Mouse (Mus musculus) midbrain, embryonic 16.5 days (tissue): Measurements from ENCODE around the gene D430041D05Rik. TPM values are rescaled to one million over a fixed set of nuclear protein-coding genes. Genes with fewer than 3 reads are reported as not detected.
A peak's percentile ranks its signal among the peaks of the same experiment; 100 is the strongest.

Source experiments
- ATAC-seq: fragments of 200-750 bp; cut with Nextera tagmentation; 2 replicates; pipeline ENCODE4 v1.8.0; 2017; ENCODE audit warnings: moderate TSS enrichment
- H3K27ac ChIP-seq: fragments of 300-500 bp; sonication (generic); 2 replicates; pipeline ENCODE4 v1.5.1; 2014; ENCODE audit warnings: mild to moderate bottlenecking, low read length, mixed read lengths
- H3K27me3 ChIP-seq: fragments of 300-500 bp; sonication (generic); 2 replicates; pipeline ENCODE4 v1.6.1; 2014; ENCODE audit warnings: low read depth, low read length, mixed read lengths; ENCODE audit not compliant: control insufficient read depth, insufficient read depth
- H3K36me3 ChIP-seq: fragments of 300-500 bp; sonication (generic); 2 replicates; pipeline ENCODE4 v1.6.1; 2014; ENCODE audit warnings: mild to moderate bottlenecking, low read length, moderate library complexity, mixed read lengths; ENCODE audit not compliant: control insufficient read depth, insufficient read depth
- H3K4me1 ChIP-seq: fragments of 300-500 bp; sonication (generic); 2 replicates; pipeline ENCODE4 v1.6.1; 2014; ENCODE audit warnings: mild to moderate bottlenecking, low read length, mixed read lengths; ENCODE audit not compliant: control insufficient read depth, insufficient read depth
- H3K4me2 ChIP-seq: fragments of 300-500 bp; sonication (generic); 2 replicates; pipeline ENCODE4 v1.6.1; 2014; ENCODE audit warnings: mild to moderate bottlenecking, low read length, mixed read lengths
- H3K4me3 ChIP-seq: fragments of 300-500 bp; sonication (generic); 2 replicates; pipeline ENCODE4 v1.5.1; 2014; ENCODE audit warnings: low read depth, mild to moderate bottlenecking, low read length, moderate library complexity, mixed read lengths
- H3K9ac ChIP-seq: fragments of 300-500 bp; sonication (generic); 2 replicates; pipeline ENCODE4 v1.6.1; 2014; ENCODE audit warnings: low read depth, low read length, mixed read lengths
- H3K9me3 ChIP-seq: fragments of 300-500 bp; sonication (generic); replicated peaks from 2 replicates; pipeline ENCODE4 v1.6.1; 2014; ENCODE audit warnings: mild to moderate bottlenecking, low read length, mixed read lengths; ENCODE audit not compliant: control insufficient read depth, poor library complexity, severe bottlenecking
- WGBS: fragments of 180-500 bp; shearing (Covaris S2); extraction: QIAGEN DNeasy Blood & Tissue Kit; methylation state at CpG from one replicate; pipeline ENCODE4 v1.1.7; 2014; 5-methylcytosine and 5-hydroxymethylcytosine counted together
- polyA plus RNA-seq: library from polyadenylated mRNA; unstranded; fragments of >200 nt; fragmentation: Nextera tagmentation; extraction: Ambion mirVana; gene quantifications from 2 replicates; pipeline ENCODE4 v1.2.1, GENCODE M21; 2015

D430041D05Rik gene
- 9.3 and 11.6 TPM in 2 replicates for polyA plus RNA-seq

DNA sequence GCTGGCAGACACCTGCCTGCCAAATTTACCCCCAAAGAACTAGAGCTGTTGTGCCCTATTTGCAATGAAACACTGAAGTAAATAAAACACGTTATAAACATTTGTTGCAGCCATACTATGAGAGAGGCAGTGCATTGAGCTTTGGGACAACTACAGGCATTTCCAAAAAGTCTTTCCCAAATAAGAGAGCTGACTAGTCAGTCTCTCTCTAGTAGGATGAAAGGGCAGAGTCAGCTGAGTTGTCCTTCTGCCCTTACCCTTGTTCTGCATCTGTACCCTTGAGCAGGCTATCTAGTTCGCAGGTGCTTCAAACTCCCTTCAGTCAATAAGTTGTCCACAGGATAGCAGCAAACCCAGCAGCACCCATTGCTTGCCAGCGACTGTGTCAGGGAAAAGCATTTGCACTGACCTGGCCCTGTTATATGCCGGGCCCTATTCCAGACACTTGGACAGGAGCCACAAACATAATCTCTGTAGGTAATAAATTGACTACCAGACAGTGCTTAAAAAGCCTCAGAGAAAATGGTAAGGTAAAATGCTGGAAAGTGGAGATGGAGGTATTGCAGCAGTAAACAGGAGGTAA lies at the start of gene D430041D05Rik:
Gene D430041D05Rik (minus strand): TSS at position 51 of the 583 bp plus-strand sequence.
- Histone ChIP-seq H3K27ac (peak within 1 kb of the TSS; percentile 96), H3K9me3 (no peaks in the 10 kb centered on the region), H3K4me1 (peaks cover 31% of the 10 kb centered on the region), H3K36me3 (no peaks in the 10 kb centered on the region), H3K4me3 (peak within 1 kb of the TSS; percentile 92), H3K27me3 (no peaks in the 10 kb centered on the region), H3K9ac (peak within 1 kb of the TSS; percentile 99), H3K4me2 (peak within 1 kb of the TSS; percentile 71)
- ATAC-seq, result no peak
- WGBS, result 61% methylated on average over 4 of the region's 4 CpGs

DNA sequence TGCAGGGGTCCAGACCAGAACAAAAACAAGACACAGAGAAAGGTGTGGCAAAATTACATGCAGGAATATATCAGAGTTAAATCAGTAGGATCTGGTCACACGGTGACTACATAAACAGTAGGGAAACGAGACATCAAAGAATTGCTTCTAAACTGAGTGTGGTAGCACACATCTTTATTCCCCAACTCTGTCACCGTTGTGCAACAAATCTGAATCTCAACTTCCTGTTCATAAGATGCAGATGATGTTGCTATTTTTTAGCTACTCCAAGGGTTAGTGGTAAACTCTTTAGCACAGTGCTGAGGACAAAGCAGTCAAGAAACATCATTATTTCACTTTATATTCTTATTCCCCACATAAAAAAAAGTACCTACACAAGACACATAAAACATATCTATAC lies 49.2 kb upstream of the D430041D05Rik start:
- Histone ChIP-seq H3K4me3 (no peak overlapping the region), H3K4me2 (no peak overlapping the region), H3K36me3 (no peaks in the 10 kb centered on the region), H3K9me3 (no peaks in the 10 kb centered on the region), H3K27ac (no peak overlapping the region), H3K4me1 (peaks cover 2% of the 10 kb centered on the region), H3K27me3 (no peaks in the 10 kb centered on the region), H3K9ac (no peak overlapping the region)
- ATAC-seq, result no peak
- 69% methylated on average over 3 of the region's 3 CpGs for WGBS

DNA sequence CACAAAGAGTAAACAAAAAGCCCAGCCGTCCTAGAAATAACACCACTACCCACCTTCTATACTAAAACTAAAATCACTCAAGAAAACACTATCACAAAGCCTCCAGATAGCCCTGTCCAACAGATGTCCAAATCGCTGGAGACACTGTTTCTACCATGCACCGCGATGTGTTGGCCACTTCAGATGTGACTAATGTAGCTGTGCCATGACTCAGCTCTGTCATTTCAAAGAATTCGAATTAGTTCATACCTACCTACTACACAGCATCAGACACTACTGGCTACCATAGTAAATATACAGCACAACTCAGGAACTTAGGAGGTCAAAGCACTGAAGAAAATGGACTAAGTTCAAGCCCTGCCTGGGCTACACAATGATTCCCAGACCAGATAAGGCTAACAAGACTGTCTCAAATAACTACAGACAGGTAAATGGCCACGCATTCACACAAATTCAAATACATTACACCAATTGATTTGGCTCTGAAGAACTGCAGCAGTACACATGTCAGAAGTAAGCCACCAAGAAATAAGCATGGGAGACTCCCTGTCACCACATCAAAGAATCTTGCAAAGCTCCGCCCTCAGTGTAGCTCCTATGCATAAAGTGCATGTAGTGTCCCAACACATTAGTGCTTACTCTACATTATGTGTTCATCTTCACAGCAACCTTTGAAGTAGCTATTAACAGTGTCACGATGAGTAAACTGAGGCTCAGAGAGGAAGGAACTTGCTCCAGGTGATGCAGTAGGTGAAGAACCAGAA lies 47.9 kb upstream of the D430041D05Rik start:
- no peak for ATAC-seq
- no peak overlapping the region for H3K4me3 ChIP-seq
- H3K27me3 ChIP-seq, result no peaks in the 10 kb centered on the region
- H3K9me3 ChIP-seq, result no peaks in the 10 kb centered on the region
- H3K27ac ChIP-seq, result no peak overlapping the region
- H3K4me1 ChIP-seq, result peaks cover 2% of the 10 kb centered on the region
- no peak overlapping the region for H3K4me2 ChIP-seq
- WGBS, result 90% methylated on average over 8 of the region's 8 CpGs
- no peak overlapping the region for H3K9ac ChIP-seq
- no peaks in the 10 kb centered on the region for H3K36me3 ChIP-seq

DNA sequence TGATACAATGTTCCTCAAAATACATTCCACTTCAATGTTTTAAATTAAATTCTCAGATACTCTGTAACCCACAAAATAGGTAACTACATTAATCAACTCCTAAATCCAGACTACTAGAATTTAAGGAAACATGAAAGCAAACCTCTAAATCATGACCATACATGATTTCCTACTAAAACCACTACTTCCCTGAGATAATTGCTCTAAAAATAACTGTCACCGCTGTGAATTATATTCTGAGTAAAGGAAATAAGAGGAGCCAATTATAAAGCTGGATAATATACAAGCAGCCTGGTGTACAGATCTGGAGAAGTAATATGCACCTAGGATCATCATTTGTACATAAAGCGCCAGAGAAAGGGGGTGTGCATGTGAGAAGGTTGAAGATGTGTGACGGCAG lies 46.3 kb upstream of the D430041D05Rik start:
- 86% methylated on average over 3 of the region's 3 CpGs for WGBS
- Histone ChIP-seq H3K4me3 (no peak overlapping the region), H3K9me3 (no peaks in the 10 kb centered on the region), H3K36me3 (no peaks in the 10 kb centered on the region), H3K4me1 (peaks cover 2% of the 10 kb centered on the region; the same call in 1 of the 2 replicates), H3K4me2 (no peak overlapping the region), H3K27ac (no peak overlapping the region), H3K9ac (no peak overlapping the region), H3K27me3 (no peaks in the 10 kb centered on the region)
- ATAC-seq, result no peak

DNA sequence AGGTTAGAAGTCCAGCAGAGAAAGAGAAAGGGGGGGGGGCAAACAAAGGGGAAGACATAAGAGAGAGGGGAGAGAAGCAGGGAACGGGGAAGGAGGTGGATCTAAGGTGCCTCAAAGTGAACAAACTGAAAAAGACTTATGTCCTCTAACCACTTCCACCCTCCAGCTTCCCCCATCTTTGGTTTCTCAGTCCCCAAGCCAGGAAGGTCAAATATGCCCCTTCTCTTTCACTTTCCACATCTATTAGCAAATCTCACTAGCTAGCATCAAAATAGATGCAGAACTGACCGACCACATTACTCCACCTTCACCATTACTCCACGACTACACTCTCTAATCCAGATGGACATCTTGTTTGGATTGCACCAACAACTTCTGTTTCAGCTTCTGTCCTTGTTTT lies 39.9 kb upstream of the D430041D05Rik start:
- Histone ChIP-seq H3K4me3 (no peak overlapping the region), H3K4me1 (no peaks in the 10 kb centered on the region), H3K9ac (no peak overlapping the region), H3K36me3 (no peaks in the 10 kb centered on the region), H3K4me2 (no peak overlapping the region), H3K27me3 (no peaks in the 10 kb centered on the region), H3K27ac (no peak overlapping the region), H3K9me3 (no peaks in the 10 kb centered on the region)
- 72% methylated on average over 3 of the region's 3 CpGs for WGBS
- no peak for ATAC-seq

DNA sequence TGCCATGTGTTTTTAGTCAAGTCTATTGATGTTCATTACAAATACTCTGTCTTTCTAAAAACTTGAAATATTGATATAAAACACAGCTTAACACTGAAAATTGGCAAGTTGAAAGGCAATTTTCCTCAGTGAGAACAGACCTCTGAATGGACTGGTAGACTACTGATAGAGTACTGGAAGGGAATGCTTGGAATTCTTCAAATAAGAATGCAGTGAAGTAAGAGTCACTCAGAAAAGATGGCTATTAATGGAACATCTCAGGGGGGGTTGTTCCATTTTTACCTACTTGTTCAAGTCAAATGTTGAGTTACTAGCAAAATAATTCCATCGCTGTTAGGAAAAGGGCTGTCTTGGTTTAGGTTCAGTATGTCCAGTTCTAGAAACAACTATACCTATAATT lies 38.4 kb upstream of the D430041D05Rik start:
- Histone ChIP-seq H3K4me1 (no peaks in the 10 kb centered on the region), H3K4me3 (no peak overlapping the region), H3K4me2 (no peak overlapping the region), H3K36me3 (no peaks in the 10 kb centered on the region), H3K9ac (no peak overlapping the region), H3K9me3 (no peaks in the 10 kb centered on the region), H3K27ac (no peak overlapping the region), H3K27me3 (no peaks in the 10 kb centered on the region)
- ATAC-seq, result no peak
- 100% methylated on average over 1 of the region's 1 CpGs for WGBS

DNA sequence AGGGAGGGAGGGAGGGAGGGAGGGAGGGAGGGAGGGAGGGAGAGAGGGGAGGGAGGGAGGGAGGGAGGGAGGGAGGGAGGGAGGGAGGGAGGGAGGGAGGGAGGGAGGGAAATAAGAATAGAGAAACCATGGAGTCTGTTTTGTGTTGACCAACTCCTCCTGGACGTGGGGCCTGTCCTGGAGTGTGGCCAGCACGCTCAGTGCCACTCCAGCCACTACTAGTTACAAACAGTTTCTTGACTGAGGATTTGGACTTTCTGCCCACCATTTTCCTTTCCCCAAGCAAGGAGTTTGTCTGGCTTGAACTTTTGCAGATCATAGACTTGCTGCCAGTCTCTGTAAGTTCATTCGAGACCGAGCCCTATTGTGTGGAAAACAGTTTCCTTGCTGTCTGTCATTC lies 37.4 kb upstream of the D430041D05Rik start:
- no peaks in the 10 kb centered on the region for H3K27me3 ChIP-seq
- no peaks in the 10 kb centered on the region for H3K9me3 ChIP-seq
- no peaks in the 10 kb centered on the region for H3K4me1 ChIP-seq
- H3K36me3 ChIP-seq, result no peaks in the 10 kb centered on the region
- H3K4me3 ChIP-seq, result no peak overlapping the region
- no peak for ATAC-seq
- WGBS, result 82% methylated on average over 4 of the region's 4 CpGs
- H3K4me2 ChIP-seq, result no peak overlapping the region
- H3K9ac ChIP-seq, result no peak overlapping the region
- no peak overlapping the region for H3K27ac ChIP-seq

DNA sequence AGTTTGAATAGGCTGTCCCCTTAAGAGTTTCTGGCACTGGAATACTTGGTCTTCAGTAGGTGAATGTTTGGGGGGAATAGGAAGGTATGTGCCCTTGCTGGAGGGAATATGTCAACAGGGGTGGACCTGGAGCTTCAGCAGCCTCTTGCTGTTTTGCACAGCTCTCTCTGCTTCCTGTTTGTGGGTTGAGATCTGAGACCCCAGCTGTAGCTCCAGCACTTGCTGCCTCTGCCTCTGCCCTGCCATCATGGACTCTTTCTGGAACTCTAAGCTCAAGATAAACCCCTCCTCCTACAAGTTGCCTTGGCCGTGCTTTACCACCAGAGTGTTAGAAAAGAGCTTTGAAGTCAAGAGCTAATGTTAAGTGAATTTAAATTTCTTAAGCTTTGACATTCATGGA lies 35.2 kb upstream of the D430041D05Rik start:
- Histone ChIP-seq H3K4me3 (no peak overlapping the region), H3K9ac (no peak overlapping the region), H3K36me3 (no peaks in the 10 kb centered on the region), H3K27me3 (no peaks in the 10 kb centered on the region), H3K4me2 (no peak overlapping the region), H3K27ac (no peak overlapping the region), H3K9me3 (no peaks in the 10 kb centered on the region), H3K4me1 (no peaks in the 10 kb centered on the region)
- 48% methylated on average over 1 of the region's 1 CpGs for WGBS
- no peak for ATAC-seq

DNA sequence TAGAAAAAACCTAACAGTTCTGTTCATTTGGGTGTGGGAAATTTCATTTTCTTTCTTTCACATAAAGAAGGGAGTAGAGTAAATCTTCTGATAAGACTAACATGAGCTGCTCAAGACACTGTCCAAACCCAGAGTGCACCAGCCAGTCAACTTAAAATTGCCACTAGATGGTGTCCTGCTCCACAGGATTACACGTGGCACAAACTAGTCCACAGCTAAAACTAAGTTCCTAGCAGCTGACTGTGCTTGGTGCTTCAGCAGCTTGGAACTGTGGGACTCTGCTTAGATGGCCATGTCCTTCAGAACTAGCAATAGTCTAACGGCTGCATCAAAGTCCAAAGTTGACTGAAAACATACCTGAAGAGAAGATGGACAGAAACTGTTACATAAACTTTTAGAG lies 34.0 kb upstream of the D430041D05Rik start:
- peak; percentile 85 for ATAC-seq
- 47% methylated on average over 2 of the region's 2 CpGs for WGBS
- Histone ChIP-seq H3K9ac (no peak overlapping the region), H3K4me1 (no peaks in the 10 kb centered on the region), H3K4me2 (no peak overlapping the region), H3K9me3 (no peaks in the 10 kb centered on the region), H3K4me3 (no peak overlapping the region), H3K27me3 (no peaks in the 10 kb centered on the region), H3K27ac (no peak overlapping the region), H3K36me3 (peaks cover 2% of the 10 kb centered on the region; the same call in 1 of the 2 replicates)
